Mouse (Mus musculus) hindbrain, embryonic 10.5 days (tissue): ENCODE results near the gene Mindy2. TPM values are rescaled to one million over a fixed set of nuclear protein-coding genes. Genes with fewer than 3 reads are reported as not detected.

Source experiments
- DNase-seq: peaks from one replicate; pipeline ENCODE4 v3.0.0-alpha.2; 2017; ENCODE audit warnings: low spot score
- H3K27ac ChIP-seq: fragments of 300-500 bp; sonication (generic); 2 replicates; pipeline ENCODE4 v1.5.1; 2016; ENCODE audit warnings: mild to moderate bottlenecking, moderate library complexity
- H3K27me3 ChIP-seq: fragments of 300-500 bp; sonication (generic); 2 replicates; pipeline ENCODE4 v1.6.1; 2016; ENCODE audit warnings: mild to moderate bottlenecking; ENCODE audit not compliant: poor library complexity, insufficient read depth, severe bottlenecking
- H3K36me3 ChIP-seq: fragments of 300-500 bp; sonication (generic); 2 replicates; pipeline ENCODE4 v1.6.1; 2016; ENCODE audit warnings: mild to moderate bottlenecking, moderate library complexity
- H3K4me1 ChIP-seq: fragments of 300-500 bp; sonication (generic); replicated peaks from 2 replicates; pipeline ENCODE4 v1.6.1; 2016; ENCODE audit warnings: mild to moderate bottlenecking
- H3K4me3 ChIP-seq: fragments of 300-500 bp; sonication (generic); 2 replicates; pipeline ENCODE4 v1.5.1; 2016; ENCODE audit warnings: mild to moderate bottlenecking, moderate library complexity
- H3K9me3 ChIP-seq: fragments of 300-500 bp; sonication (generic); 2 replicates; pipeline ENCODE4 v1.6.1; 2016; ENCODE audit warnings: mild to moderate bottlenecking, moderate library complexity
- WGBS: fragments of 180-500 bp; shearing (Covaris S2); methylation state at CpG from one replicate; pipeline ENCODE4 v1.1.7; 2016; 5-methylcytosine and 5-hydroxymethylcytosine counted together
- polyA plus RNA-seq: library from polyadenylated mRNA; unstranded; fragments of >200 nt; fragmentation: Nextera tagmentation; extraction: Ambion mirVana; gene quantifications from 2 replicates; pipeline ENCODE4 v1.2.1, GENCODE M21; 2016

The Mindy2 gene
- polyA plus RNA-seq, 1 experiment from 2014 or later = 8.2 TPM

- H3K9me3 ChIP-seq = no peaks in the 10 kb centered on the region
- DNase-seq = no peak
- H3K4me1 ChIP-seq = peaks cover 29% of the 10 kb centered on the region
- H3K27me3 ChIP-seq = no peaks in the 10 kb centered on the region
- under 1% methylated on average over 72 of the region's 72 CpGs for WGBS
- H3K27ac ChIP-seq = peak within 1 kb of the TSS; percentile 93
- H3K36me3 ChIP-seq = no peaks in the 10 kb centered on the region
- peak within 1 kb of the TSS; percentile 91 for H3K4me3 ChIP-seq
These were observed 605 bp downstream of the Mindy2 start, which contains the start of gene Gm10642 for GRCm38 (mm10) chr9:70656130-70657007. Gene Gm10642, plus strand, starts transcription at chr9:70656251.

GRCm38 (mm10) chr9:70655764-70656129 lies 1.2 kb downstream of the Mindy2 start:
- Histone ChIP-seq H3K4me3 (peak overlapping the region; percentile 91), H3K9me3 (no peaks in the 10 kb centered on the region), H3K36me3 (no peaks in the 10 kb centered on the region), H3K4me1 (peaks cover 29% of the 10 kb centered on the region), H3K27me3 (no peaks in the 10 kb centered on the region), H3K27ac (no peak overlapping the region)
- DNase-seq = no peak
- WGBS = 52% methylated on average over 2 of the region's 2 CpGs

DNA sequence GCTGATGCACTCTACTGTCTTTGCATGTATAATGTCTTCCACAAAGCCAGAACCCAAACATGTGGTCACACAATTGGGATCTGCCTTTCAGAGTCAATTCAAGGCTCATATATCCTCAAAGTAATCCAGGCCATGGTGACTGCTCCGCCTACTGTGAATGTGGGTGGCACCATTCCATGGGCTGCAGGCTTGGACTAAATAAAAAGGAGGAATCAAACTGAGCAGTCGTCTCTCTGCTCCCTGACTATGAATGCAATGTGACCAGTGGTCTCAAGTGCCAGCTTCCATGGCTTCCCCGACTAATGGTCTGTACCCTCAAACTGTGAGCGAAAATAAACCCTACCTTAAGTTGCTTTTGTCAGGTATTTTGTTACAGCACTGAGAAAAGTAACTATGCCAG lies 2.5 kb downstream of the Mindy2 start:
- DNase-seq = no peak
- no peaks in the 10 kb centered on the region for H3K9me3 ChIP-seq
- H3K27me3 ChIP-seq = no peaks in the 10 kb centered on the region
- peaks cover 29% of the 10 kb centered on the region for H3K4me1 ChIP-seq
- H3K4me3 ChIP-seq = peak overlapping the region; percentile 9
- WGBS = 70% methylated on average over 4 of the region's 4 CpGs
- H3K36me3 ChIP-seq = no peaks in the 10 kb centered on the region
- H3K27ac ChIP-seq = no peak overlapping the region

- no peak for DNase-seq
- Histone ChIP-seq H3K27ac (no peak overlapping the region), H3K4me3 (no peak overlapping the region; the same call in 1 of the 2 replicates), H3K9me3 (no peaks in the 10 kb centered on the region), H3K36me3 (no peaks in the 10 kb centered on the region), H3K27me3 (no peaks in the 10 kb centered on the region), H3K4me1 (peaks cover 29% of the 10 kb centered on the region)
- WGBS = 81% methylated on average over 2 of the region's 2 CpGs
These were observed 3.1 kb downstream of the Mindy2 start for GRCm38 (mm10) chr9:70653875-70654274.

DNA sequence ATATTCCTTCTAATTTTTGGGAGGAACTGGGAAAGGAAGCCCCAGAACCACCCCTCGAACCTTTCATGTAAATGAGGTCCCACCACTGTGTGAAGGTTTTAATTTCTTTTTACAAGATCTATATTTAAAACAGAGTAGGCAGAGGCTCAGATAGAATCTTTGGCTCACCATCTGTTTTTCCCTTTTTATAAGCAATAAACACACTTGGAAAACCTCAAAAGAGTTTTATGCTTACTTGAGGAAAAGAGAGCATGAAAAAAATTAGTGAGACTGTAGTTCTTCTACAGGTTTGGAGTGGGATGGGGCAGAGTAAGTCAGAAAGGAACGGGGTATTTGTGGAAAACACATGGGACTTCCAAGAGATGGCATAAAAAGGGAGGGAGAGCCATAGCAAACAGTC lies 4.8 kb downstream of the Mindy2 start:
- WGBS = 78% methylated on average over 2 of the region's 2 CpGs
- Histone ChIP-seq H3K36me3 (no peaks in the 10 kb centered on the region), H3K4me3 (no peak overlapping the region), H3K27ac (no peak overlapping the region), H3K4me1 (peaks cover 26% of the 10 kb centered on the region), H3K9me3 (no peaks in the 10 kb centered on the region), H3K27me3 (no peaks in the 10 kb centered on the region)
- no peak for DNase-seq

DNA sequence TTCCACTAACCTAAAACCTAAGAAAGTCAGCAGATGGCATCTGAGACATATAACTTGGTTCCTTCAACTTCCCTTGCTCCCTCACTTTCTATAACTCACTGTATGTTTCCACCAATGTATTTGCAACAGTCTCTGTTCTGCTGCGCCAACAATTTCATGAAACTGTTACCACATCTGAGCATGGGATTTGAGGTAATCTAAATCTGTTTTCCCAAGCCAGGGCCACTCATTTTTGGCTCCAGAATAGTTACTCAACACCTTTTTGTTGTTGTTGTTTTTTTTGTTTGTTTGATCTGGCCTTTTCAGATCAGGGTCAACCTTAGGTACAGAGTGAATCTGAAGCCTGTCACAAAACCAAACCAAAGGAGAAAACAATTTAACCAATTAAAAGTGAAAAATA lies 6.0 kb downstream of the Mindy2 start:
- no peaks in the 10 kb centered on the region for H3K9me3 ChIP-seq
- H3K4me3 ChIP-seq = no peak overlapping the region
- no peak for DNase-seq
- H3K27me3 ChIP-seq = no peaks in the 10 kb centered on the region
- no peaks in the 10 kb centered on the region for H3K36me3 ChIP-seq
- WGBS = 95% methylated on average over 1 of the region's 1 CpGs
- H3K27ac ChIP-seq = no peak overlapping the region
- H3K4me1 ChIP-seq = peaks cover 18% of the 10 kb centered on the region

DNA sequence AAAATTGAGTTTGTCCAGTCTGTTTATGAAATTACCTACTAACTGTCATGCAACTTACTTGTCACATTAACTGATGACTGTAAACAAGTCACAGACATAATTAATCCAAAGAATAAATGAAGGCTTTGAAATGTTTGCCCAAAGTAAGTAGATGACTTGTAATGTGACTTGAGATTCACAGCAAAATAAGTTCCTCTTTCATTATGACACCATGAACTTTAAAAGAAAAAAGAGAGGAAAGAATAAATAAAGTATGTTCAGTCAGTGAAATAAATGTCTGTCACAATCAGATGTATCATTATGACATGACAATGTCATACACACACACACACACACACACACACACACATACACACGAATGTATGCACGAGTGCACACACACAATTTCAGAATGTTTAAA lies 6.7 kb downstream of the Mindy2 start:
- WGBS = 89% methylated on average over 2 of the region's 2 CpGs
- Histone ChIP-seq H3K9me3 (no peaks in the 10 kb centered on the region), H3K27me3 (no peaks in the 10 kb centered on the region), H3K36me3 (no peaks in the 10 kb centered on the region), H3K27ac (no peak overlapping the region), H3K4me3 (no peak overlapping the region), H3K4me1 (peaks cover 12% of the 10 kb centered on the region)
- DNase-seq = no peak

GRCm38 (mm10) chr9:70636748-70637147 lies 20.2 kb downstream of the Mindy2 start:
- no peak for DNase-seq
- H3K27ac ChIP-seq = no peak overlapping the region
- H3K36me3 ChIP-seq = no peaks in the 10 kb centered on the region
- H3K4me3 ChIP-seq = no peak overlapping the region
- no peaks in the 10 kb centered on the region for H3K27me3 ChIP-seq
- 86% methylated on average over 2 of the region's 2 CpGs for WGBS
- H3K9me3 ChIP-seq = no peaks in the 10 kb centered on the region
- H3K4me1 ChIP-seq = no peaks in the 10 kb centered on the region

- Histone ChIP-seq H3K4me1 (no peaks in the 10 kb centered on the region), H3K9me3 (no peaks in the 10 kb centered on the region), H3K27me3 (no peaks in the 10 kb centered on the region), H3K4me3 (no peak overlapping the region), H3K27ac (no peak overlapping the region), H3K36me3 (no peaks in the 10 kb centered on the region)
- DNase-seq = no peak
- WGBS = 33% methylated on average over 5 of the region's 5 CpGs
These were observed 25.3 kb downstream of the Mindy2 start for GRCm38 (mm10) chr9:70631665-70632064.

DNA sequence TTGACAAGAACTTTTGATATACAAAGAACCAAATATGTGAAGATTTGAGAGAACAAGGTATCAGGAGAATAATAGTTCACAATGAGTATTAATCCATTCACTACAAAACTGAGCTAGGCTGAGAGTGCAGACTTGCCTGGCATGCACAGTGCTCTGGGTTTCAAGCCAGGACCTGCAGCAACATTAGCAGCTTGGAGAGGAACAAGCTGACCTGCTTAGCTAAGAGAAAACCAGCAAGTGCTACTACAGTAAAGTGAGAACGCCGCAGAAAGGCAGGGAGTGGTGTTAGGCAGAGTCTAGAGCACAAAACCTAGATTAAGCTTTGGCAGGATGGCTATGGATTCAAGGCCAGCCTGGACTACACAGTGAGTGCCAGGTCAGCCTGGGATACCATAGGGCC lies 27.3 kb downstream of the Mindy2 start:
- no peak for DNase-seq
- Histone ChIP-seq H3K4me1 (no peaks in the 10 kb centered on the region), H3K4me3 (no peak overlapping the region), H3K36me3 (peaks cover 5% of the 10 kb centered on the region), H3K9me3 (no peaks in the 10 kb centered on the region), H3K27ac (no peak overlapping the region), H3K27me3 (no peaks in the 10 kb centered on the region)
- 96% methylated on average over 2 of the region's 2 CpGs for WGBS

GRCm38 (mm10) chr9:70611026-70611673 lies 45.8 kb downstream of the Mindy2 start:
- Histone ChIP-seq H3K4me1 (no peaks in the 10 kb centered on the region), H3K9me3 (no peaks in the 10 kb centered on the region), H3K36me3 (peaks cover 46% of the 10 kb centered on the region), H3K27me3 (no peaks in the 10 kb centered on the region), H3K4me3 (no peak overlapping the region), H3K27ac (no peak overlapping the region)
- DNase-seq = no peak
- WGBS = 80% methylated on average over 3 of the region's 3 CpGs

- Histone ChIP-seq H3K4me1 (no peaks in the 10 kb centered on the region), H3K27me3 (no peaks in the 10 kb centered on the region), H3K9me3 (no peaks in the 10 kb centered on the region), H3K4me3 (no peak overlapping the region), H3K27ac (no peak overlapping the region), H3K36me3 (peaks cover 41% of the 10 kb centered on the region)
- 93% methylated on average over 1 of the region's 1 CpGs for WGBS
- no peak for DNase-seq
These were observed 54.7 kb downstream of the Mindy2 start for GRCm38 (mm10) chr9:70602186-70602845.

DNA sequence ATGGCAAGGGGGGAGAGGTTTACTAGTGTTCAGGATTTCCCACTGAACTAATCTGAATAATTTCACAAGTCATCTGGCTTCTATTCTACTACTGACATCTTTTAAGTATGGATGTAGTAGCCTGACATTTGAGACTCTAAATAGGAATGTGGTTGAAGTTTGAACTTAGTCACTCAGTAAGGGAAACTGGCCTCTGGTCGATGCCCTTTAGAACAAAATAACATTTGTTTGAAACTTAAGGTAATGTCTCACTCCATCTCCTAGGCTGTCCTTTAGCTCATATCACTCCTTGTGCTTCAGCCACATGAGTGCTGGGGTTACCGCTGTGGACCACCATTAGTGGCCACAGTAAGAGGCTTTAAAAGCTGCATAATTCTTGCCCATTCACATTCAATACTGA lies 58.7 kb downstream of the Mindy2 start:
- no peaks in the 10 kb centered on the region for H3K9me3 ChIP-seq
- H3K4me1 ChIP-seq = no peaks in the 10 kb centered on the region
- H3K27me3 ChIP-seq = no peaks in the 10 kb centered on the region
- WGBS = 94% methylated on average over 2 of the region's 2 CpGs
- DNase-seq = no peak
- H3K4me3 ChIP-seq = no peak overlapping the region
- no peak overlapping the region for H3K27ac ChIP-seq
- H3K36me3 ChIP-seq = peaks cover 56% of the 10 kb centered on the region
